Mouse (Mus musculus): ENCODE measurements around the gene Rab3a.
A peak's percentile ranks its signal among the peaks of the same experiment; 100 is the strongest.

Gene Rab3a

DNA sequence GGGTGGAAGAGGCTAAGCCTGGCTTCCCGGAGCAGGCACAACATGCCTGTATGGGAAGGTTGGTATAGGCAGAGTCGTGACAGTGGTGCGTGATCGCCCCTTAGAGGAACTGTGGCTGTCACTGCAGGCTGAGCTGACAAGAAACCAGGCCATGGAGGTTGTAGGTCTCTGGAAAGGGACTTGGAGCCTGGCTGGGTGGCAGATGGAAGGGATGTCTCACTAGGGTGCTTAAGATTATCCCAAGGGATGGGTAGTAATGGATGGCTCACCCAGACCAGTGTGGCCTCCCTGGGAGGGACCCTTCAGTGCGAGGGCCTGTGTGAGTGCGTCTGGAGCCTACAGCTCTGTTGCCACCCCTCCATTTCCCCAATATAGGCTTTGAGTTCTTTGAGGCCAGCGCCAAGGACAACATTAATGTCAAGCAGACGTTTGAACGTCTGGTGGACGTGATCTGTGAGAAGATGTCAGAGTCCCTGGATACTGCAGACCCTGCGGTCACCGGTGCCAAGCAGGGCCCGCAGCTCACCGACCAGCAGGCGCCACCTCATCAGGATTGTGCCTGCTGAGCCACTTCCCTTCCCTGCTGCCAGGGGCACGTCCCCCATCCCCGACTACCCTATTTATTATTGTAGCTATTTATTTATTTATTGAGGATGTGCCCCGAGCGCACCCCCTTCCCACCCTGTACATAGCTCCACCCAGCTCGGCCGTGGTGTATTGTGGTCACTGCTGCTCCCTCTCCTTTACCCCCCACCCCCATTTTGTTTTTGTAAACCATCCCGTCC is 3.2 kb downstream of the Rab3a start:
- no peak for DNase-seq (ENCODE audit: extremely low read depth, insufficient read length, low spot score)

- no peak for DNase-seq (ENCODE audit: extremely low read depth, insufficient read length, low spot score)
Observed at GRCm38 (mm10) chr8:70758308-70758615, 3.8 kb downstream of the Rab3a start.

GRCm38 (mm10) chr8:70758616-70759561 is 4.4 kb downstream of the Rab3a start:
- peak; percentile 74 for DNase-seq (ENCODE audit: extremely low read depth, insufficient read length, low spot score)

- DNase-seq (ENCODE audit: extremely low read depth, insufficient read length, low spot score): no peak
Observed at GRCm38 (mm10) chr8:70760350-70760749, 5.9 kb downstream of the Rab3a start.

DNA sequence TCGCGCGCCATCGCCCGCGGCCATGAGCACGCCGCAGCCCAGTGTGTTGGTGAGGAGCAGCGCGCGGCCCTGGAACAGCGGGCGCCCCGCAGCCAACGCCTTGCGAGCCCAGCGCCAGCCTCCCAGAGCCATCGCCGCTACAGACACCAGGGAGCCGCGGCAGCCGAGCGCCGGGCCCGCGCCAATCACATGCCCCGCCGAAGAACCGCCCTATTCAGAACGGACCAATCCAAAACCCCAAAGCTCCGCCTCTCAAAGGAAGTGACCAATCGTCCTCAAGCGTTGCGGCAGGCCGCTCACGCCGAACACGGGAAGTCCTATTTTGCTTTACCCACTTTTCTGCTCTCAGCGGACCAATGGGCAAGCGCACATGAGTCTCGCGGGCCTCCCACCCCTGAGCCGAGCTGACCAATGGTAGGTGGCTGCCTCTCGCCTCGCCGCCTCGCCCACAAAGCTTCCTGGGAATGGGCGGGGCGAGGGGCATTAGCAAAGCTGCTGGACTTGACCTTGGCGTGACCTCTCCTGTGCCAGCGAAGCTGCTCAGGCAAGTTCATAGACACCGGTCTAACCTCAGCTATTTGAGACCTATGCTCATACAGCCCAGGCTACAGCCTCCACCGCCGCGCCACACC is 6.4 kb downstream of the Rab3a start, which contains the start of gene Mpv17l2:
Gene Mpv17l2 (minus strand): TSS at position 172 of the 632 bp plus-strand sequence.
- DNase-seq (ENCODE audit: extremely low read depth, insufficient read length, low spot score): peak; percentile 96

DNA sequence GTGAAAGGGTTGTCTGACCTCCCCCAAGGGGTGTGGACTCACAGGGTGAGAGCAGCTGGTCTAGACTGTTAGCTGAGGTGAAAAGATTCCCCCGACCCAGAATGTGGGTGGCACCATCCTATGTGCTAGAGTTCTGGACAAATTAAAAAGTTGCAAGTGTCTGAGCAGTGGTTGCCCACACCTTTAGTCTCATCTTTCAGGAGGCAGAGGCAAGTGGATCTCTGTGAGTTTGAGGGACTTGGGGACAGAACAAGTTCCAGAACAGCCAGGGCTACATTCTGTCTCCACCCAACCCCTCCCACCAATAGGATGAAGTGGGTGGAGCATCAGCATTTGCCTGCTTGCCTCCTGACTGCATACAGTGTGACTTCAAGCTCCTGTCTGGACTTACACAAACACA is 7.6 kb downstream of the Rab3a start:
- DNase-seq (ENCODE audit: extremely low read depth, insufficient read length, low spot score): no peak

DNA sequence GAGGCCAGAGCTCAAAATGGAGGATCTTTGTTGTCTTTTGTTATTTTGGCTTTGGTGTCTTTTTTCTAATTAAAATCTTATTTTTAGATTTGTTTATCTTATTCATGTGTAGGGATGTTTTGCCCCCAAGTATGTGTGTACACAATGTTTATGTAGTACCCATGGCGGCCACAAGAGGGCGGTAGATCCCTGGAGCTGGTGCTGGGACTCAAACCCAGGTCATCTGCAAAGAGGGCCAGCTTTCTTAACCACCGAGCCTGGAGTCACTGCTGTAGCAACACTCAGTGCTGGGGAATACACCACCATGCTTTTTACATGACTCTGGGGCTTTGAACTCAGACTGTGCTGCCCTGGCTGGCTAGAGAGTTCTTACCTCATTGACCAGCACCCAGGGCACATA is 8.9 kb downstream of the Rab3a start:
- DNase-seq (ENCODE audit: extremely low read depth, insufficient read length, low spot score): no peak

DNA sequence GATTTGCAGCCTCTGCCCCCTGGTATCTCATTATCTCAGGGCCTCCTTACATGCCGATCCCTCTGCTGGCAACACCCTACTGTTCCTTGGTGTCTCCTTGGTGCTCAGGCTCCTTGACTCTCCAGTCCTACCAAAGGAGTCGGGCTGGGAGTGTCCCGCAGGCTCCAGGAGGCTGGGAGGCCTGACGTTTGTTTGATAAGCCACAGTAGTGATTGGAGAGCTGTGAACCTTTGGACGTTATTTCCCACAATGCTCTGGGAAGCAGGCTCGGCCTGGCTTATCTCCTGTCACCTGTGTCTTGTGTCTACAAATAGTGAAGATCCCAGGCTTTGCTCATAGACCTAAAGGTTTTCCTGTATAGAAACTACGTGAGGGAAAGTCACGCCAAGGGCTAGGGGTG is 9.5 kb downstream of the Rab3a start:
- DNase-seq (ENCODE audit: extremely low read depth, insufficient read length, low spot score): no peak

DNA sequence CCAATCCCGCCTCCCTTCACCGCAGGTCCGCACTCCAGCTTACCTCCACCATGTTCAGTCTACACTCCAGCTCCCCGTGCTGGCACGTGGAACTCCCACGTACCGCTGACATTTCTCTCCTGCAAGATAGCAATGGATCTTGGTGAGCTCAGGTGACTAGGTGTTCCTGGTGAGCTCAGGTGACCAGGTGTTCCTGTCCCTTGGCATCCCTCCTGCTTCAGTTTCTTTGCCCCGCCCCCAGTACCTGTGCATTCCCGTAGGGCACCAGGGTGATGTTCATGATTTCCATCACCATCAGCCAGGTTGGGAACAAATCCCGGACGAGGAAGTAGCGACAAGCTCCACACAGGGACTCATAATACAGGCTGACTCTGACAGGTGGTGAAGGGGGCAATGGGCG is 10.2 kb downstream of the Rab3a start:
- DNase-seq (ENCODE audit: extremely low read depth, insufficient read length, low spot score): no peak

- no peak for DNase-seq (ENCODE audit: extremely low read depth, insufficient read length, low spot score)
Observed at GRCm38 (mm10) chr8:70765329-70765728, 10.8 kb downstream of the Rab3a start.

- DNase-seq (ENCODE audit: extremely low read depth, insufficient read length, low spot score): peak; percentile 71
Observed at GRCm38 (mm10) chr8:70765838-70766570, 11.5 kb downstream of the Rab3a start.

GRCm38 (mm10) chr8:70766571-70767440 is 12.3 kb downstream of the Rab3a start:
- peak; percentile 88 for DNase-seq (ENCODE audit: extremely low read depth, insufficient read length, low spot score)

- DNase-seq (ENCODE audit: extremely low read depth, insufficient read length, low spot score): no peak
Observed at GRCm38 (mm10) chr8:70767503-70767902, 13.0 kb downstream of the Rab3a start.

GRCm38 (mm10) chr8:70768231-70768776 is 13.8 kb downstream of the Rab3a start:
- no peak for DNase-seq (ENCODE audit: extremely low read depth, insufficient read length, low spot score)

DNA sequence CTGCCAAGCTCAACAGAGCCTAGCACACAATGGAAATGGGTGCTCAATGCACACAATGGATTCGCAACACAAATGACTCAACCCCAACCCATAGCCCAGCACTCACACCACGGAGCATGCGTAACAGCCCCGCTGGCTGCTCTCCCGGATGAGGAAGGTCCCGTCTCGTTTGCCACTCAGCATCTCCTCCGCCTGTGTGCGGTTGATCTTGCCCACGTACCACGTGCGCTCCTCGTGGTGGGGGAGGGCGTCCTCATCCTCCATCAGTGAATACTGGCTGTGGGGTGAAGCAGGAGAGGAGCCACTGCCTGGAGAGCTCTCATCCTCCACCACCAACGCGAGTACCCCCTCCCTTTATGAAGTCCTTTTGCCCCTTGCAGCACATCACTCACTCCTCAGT is 14.5 kb downstream of the Rab3a start:
- no peak for DNase-seq (ENCODE audit: extremely low read depth, insufficient read length, low spot score)

DNA sequence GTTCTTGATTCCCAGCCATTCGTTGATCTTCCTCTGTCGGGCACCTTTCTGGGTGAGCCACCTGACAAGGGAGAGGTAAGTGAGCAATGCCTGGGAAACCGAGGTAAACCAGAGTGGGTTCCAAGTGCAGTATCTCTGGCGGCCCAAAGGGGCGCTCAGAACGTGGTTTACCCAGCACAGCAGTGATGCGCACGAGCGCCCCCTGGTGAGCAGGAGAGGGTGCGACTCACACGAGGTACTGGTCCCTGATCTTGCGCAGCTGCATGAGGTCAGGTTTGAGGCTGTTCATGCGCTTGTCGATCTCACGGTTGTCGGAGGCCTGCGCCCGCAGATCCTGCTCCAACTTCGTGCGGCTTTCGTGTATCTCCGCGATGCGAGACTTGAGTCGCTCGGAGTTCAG is 14.9 kb downstream of the Rab3a start:
- peak; percentile 81 for DNase-seq (ENCODE audit: extremely low read depth, insufficient read length, low spot score)

GRCm38 (mm10) chr8:70769858-70770257 is 15.4 kb downstream of the Rab3a start:
- no peak for DNase-seq (ENCODE audit: extremely low read depth, insufficient read length, low spot score)

- no peak for DNase-seq (ENCODE audit: extremely low read depth, insufficient read length, low spot score)
Observed at GRCm38 (mm10) chr8:70770748-70771147, 16.3 kb downstream of the Rab3a start.

DNA sequence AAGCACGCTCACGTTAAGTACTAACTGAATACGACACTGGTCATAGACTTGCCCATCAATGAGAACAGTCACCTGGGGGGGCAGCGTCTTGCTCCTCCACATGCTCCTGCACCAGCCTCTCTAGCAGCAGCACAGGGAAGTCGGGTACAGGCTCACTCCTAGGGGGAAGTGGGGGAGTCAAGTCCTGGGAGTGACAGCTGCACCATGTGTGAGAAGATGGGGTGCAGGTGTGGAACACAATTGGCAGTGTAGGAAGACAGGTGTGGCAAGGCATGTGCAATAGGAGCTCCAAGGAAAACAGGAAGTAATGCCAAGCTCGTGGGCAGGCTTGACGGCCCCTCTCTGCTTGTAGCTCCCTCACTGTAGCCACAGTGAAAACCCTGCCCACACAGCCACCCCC is 16.7 kb downstream of the Rab3a start:
- no peak for DNase-seq (ENCODE audit: extremely low read depth, insufficient read length, low spot score)

All from 3134 (cell line).